Mouse (Mus musculus): ENCODE data around the gene Mtrf1l.

Gene Mtrf1l

DNA sequence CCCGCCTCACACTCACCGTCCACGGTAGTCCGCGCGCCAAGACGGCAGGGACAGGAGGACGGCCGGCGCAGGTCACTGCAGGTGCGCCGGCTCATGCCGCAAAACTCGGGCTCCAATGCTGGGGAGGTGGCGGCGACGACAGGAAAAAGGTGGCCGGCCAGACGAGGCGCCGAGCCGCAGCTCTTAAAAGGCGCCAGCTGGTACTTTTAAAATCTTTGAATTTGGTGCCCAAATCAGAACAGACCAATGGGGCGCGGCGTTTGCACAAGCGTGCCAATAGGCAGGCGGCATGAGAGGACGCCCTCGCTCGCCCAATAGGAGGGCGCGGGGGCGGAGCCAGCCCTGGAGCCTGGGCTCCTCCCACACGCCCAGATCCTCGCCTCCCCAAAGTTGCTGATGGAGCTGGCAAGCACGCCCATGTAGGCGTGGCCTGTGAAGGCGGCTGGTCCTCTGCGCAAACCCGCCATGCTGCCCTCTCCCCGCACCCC is 18.4 kb downstream of the Mtrf1l start, which contains the start of gene Fbxo5:
Gene Fbxo5, minus strand, starts transcription at position 358 of the 488 bp plus-strand sequence.
- peak; percentile 94 to 97 for DNase-seq (ENCODE audit: low spot score in 2 of 2)

DNA sequence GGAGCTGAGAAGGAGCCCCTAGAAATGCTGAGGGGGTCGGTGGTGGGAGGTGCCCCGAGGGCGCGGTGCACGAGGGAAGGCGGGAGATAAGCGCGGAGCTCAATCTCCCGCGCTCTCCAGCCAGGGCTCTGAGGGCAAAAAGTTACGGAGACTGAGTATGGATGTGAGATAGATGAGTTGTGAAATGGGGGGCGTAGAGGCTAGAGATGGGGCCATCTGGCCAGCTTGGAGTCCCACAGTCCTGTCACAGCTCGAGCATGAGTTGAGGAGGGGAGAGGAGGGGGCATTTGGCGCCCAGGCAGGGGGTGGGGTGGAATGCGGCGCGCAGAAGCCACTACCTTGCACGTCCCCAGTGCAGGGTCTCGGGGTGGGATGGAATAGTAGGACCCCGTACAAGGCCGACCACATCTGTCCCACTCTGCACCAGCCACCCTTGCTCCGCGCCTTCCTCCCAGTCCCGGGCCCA is 19.0 kb downstream of the Mtrf1l start:
- no peak for DNase-seq (ENCODE audit: low spot score in 2 of 2)

DNA sequence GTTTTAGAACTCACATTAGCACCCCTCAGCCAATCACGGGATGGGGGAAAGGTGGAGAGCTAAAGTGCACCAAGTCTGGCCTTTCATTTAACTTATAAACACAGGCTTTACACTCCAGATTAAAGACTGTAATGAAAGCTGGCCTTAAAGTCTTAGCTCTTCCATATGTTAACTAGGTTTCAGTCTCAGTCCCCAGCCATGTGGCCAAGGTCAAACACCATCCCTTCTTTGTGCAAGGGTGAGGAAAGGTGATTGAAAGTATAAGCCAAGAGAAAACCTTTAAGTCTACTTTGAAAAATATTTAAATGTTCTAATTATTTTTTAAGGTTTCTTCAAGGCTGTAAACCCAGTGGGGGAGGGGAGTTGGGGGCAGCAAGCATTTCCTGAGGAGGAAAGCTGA is 20.0 kb downstream of the Mtrf1l start:
- no peak for DNase-seq (ENCODE audit: low spot score in 2 of 2)

DNA sequence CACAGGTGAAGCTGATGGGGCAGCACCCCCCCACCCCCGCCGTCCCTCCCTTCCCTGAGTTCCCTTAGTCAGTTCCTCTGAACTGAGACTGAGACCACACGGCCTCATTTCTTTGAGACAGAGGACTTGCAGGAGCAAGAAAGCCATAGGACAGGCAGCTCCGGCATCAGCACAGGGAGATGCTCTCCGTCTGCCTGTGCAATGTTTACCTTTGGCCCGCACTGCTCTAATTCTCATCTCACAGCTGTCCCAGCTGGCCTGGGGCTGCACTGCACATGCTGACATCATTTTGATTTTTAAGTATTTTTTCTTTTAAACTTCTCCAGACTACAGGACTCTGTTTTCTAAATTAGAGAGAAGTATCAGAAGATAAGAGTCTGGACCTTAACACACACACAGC is 20.8 kb downstream of the Mtrf1l start:
- DNase-seq (ENCODE audit: low spot score in 2 of 2) = no peak

DNA sequence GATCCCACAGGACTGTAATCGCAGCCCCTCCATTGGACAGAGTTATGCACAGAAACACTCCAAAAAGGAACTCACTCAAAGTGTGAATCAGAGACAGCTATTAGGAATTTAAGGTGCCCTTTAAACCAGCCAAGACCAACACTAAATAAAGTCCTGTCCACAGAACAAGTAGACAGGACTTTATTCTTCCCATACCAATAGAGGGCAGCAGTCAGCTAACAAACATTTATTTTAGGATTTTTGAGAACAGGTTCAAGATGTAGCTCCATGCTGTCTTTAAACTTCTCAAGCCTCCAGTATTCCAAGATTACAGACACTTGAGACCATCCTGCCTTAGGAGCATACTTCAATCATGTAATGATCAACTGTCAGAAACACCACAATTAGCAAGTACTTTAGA is 23.2 kb downstream of the Mtrf1l start:
- DNase-seq (ENCODE audit: low spot score in 2 of 2) = no peak

DNA sequence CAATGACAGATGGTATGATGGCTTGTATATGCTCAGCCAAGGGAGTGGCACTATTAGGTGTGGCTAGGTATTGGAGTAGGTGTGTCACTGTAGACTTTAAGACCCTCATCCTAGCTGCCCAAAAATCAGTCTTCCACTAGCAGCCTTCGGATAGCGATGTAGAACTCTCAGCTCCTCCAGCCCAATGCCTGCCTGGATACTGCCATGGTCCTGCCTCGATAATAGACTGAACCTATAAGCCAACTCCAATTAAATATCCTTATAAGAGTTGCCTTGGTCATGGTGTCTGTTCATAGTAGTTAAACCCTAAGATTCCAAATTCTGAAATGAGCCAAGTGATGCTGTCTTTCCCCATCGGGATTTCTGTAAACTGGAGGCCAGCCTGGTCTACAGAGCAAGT is 25.6 kb downstream of the Mtrf1l start:
- no peak for DNase-seq (ENCODE audit: low spot score in 2 of 2)

DNA sequence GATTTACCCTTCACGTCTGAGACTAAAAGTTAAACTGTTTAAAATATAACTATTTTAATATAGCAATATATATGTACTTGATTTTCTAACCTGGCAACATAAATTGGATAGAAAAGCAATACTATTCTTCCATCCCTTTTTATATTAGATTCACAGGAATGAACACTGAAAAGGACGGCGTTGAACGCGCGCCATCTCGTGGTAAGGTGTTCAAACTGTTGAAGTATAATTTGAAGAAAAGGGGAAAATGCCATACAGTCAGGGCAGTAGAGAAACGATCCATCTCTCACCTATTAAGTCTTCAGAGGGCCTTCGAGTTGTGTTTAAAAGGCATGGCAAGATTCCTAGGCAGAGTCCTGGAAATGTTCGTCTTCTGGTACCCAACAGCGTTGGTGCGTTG is 33.1 kb downstream of the Mtrf1l start:
- peak in 1 of 2 experiments; percentile 22 for DNase-seq (ENCODE audit: low spot score in 2 of 2)

DNA sequence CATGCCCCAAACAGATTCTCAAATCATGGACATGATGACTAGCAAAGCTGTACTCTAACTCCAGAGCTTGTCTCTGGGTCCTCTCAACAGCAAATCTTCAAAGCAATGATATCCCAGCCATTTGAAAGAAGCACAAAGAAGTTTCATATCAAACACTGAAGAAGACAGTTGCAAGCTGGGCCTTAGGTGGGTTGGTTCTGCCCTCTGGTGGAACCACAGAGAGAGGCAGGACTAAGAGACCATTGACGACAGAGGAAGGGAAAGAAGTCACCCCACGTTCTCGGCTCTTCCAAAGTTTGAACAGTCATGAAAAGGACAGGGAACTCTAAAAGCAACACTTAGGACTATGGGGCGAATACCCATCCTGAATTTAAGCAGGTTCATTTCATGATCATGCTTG is 36.8 kb downstream of the Mtrf1l start:
- DNase-seq (ENCODE audit: low spot score in 2 of 2) = no peak
